Mouse (Mus musculus) limb, embryonic 13.5 days (tissue): Measurements from ENCODE around the gene Crnkl1. TPM values are rescaled to one million over a fixed set of nuclear protein-coding genes. Genes with fewer than 3 reads are reported as not detected.
"Not testable (repeated sequence)": the region's sequence is repeated elsewhere in the genome, so short reads cannot be mapped to it uniquely, and the experiment has no call there.

Experiments used
- ATAC-seq: fragments of 200-750 bp; cut with Nextera tagmentation; 2 replicates; pipeline ENCODE4 v1.8.0; 2017; ENCODE audit warnings: low read depth, moderate number of reproducible peaks, moderate TSS enrichment; ENCODE audit not compliant: low FRiP score
- H3K27ac ChIP-seq: fragments of 300-500 bp; sonication (generic); 2 replicates; pipeline ENCODE4 v1.5.1; 2015; ENCODE audit warnings: inconsistent platforms, mild to moderate bottlenecking, moderate library complexity
- H3K27me3 ChIP-seq: fragments of 300-500 bp; sonication (generic); 2 replicates; pipeline ENCODE4 v1.6.1; 2015; ENCODE audit warnings: mild to moderate bottlenecking, inconsistent platforms
- H3K36me3 ChIP-seq: fragments of 300-500 bp; sonication (generic); 2 replicates; pipeline ENCODE4 v1.6.1; 2015; ENCODE audit warnings: inconsistent platforms, mild to moderate bottlenecking, moderate library complexity
- H3K4me1 ChIP-seq: fragments of 300-500 bp; sonication (generic); 2 replicates; pipeline ENCODE4 v1.6.1; 2015; ENCODE audit warnings: inconsistent platforms
- H3K4me2 ChIP-seq: fragments of 300-500 bp; sonication (generic); replicated peaks from 2 replicates; pipeline ENCODE4 v1.6.1; 2015; ENCODE audit warnings: inconsistent platforms, mild to moderate bottlenecking, moderate library complexity
- H3K4me3 ChIP-seq: fragments of 300-500 bp; sonication (generic); 2 replicates; pipeline ENCODE4 v1.5.1; 2015; ENCODE audit warnings: moderate library complexity, mild to moderate bottlenecking, inconsistent platforms
- H3K9ac ChIP-seq: fragments of 300-500 bp; sonication (generic); 2 replicates; pipeline ENCODE4 v1.6.1; 2015; ENCODE audit warnings: mild to moderate bottlenecking, inconsistent platforms
- H3K9me3 ChIP-seq: fragments of 300-500 bp; sonication (generic); 2 replicates; pipeline ENCODE4 v1.6.1; 2016; ENCODE audit warnings: inconsistent platforms
- WGBS: fragments of 180-500 bp; shearing (Covaris S2); methylation state at CpG from one replicate; pipeline ENCODE4 v1.1.7; 2015; 5-methylcytosine and 5-hydroxymethylcytosine counted together
- polyA plus RNA-seq: library from polyadenylated mRNA; unstranded; fragments of >200 nt; fragmentation: Nextera tagmentation; extraction: Ambion mirVana; gene quantifications from 2 replicates; pipeline ENCODE4 v1.2.1, GENCODE M21; 2015

The Crnkl1 gene
- polyA plus RNA-seq, 1 experiment from 2014 or later, result 33.6 TPM

DNA sequence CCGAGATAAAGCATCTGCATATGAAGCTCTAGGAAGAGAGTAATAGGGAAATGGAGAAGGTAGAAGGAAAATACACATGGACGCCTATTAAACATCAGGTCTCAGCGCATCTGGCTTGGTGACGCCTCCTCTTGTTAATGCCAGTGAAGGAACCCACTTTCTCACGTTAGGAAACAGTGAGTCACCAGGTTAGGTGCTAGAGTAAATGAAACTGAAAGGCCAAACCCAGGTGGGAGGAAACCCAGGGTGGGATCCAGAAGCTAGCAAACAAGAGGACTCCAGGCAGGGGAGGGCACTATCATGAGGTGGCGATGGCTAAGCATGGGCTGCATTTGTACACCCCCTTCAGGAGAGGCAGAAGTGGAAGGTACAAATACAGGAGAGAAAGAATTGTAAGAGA is 29.7 kb downstream of the Crnkl1 start:
- 83% methylated on average over 6 of the region's 6 CpGs for WGBS
- no peak overlapping the region for H3K4me3 ChIP-seq
- ATAC-seq, result no peak

DNA sequence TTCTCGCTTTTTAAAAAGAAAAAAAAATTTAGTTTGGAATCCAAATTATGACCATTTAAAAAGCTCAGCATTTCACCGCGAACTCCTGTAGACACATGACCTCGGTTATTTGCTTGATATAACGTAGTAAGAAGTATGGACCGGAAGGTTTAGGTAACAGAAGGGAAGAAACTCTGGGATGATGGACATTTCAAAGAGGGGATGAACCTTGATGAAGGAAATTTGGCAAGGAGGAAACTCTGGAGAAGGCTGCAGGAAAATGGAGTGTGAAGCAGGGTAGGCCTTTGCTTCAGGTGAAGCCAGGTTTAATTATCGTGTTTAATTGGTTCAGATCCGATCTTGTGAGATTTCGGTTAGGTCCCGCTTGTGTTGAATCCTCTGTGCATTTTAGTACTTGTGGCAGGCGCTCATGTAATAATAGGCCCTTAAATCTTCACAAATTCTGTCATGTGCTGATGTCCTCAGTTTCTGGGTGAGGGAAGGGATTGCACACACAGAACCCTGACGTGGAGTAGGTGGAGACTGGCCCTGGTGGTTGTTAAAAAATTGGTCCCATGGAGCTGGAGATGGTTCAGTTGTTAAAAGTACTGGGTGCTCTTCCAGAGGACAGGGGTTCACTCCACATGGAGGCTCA is 30.7 kb downstream of the Crnkl1 start:
- H3K4me2 ChIP-seq, result peak overlapping the region; percentile 78
- H3K9ac ChIP-seq, result peak overlapping the region; percentile 95
- H3K27ac ChIP-seq, result no peak overlapping the region
- ATAC-seq, result no peak
- peaks cover 18% of the 10 kb centered on the region for H3K36me3 ChIP-seq
- 28% methylated on average over 12 of the region's 12 CpGs for WGBS
- no peaks in the 10 kb centered on the region for H3K9me3 ChIP-seq
- H3K27me3 ChIP-seq, result no peaks in the 10 kb centered on the region
- H3K4me3 ChIP-seq, result peak overlapping the region; percentile 99
- peaks cover 19% of the 10 kb centered on the region for H3K4me1 ChIP-seq

More for the DNA sequence above, 29.7 kb downstream of the Crnkl1 start:
- H3K9ac ChIP-seq, result no peak overlapping the region
- H3K9me3 ChIP-seq, result no peaks in the 10 kb centered on the region
- H3K36me3 ChIP-seq, result peaks cover 27% of the 10 kb centered on the region
- H3K27me3 ChIP-seq, result no peaks in the 10 kb centered on the region
- H3K27ac ChIP-seq, result no peak overlapping the region
- H3K4me2 ChIP-seq, result peak overlapping the region; percentile 78; the same call in 1 of the 2 replicates
- peaks cover 19% of the 10 kb centered on the region for H3K4me1 ChIP-seq

DNA sequence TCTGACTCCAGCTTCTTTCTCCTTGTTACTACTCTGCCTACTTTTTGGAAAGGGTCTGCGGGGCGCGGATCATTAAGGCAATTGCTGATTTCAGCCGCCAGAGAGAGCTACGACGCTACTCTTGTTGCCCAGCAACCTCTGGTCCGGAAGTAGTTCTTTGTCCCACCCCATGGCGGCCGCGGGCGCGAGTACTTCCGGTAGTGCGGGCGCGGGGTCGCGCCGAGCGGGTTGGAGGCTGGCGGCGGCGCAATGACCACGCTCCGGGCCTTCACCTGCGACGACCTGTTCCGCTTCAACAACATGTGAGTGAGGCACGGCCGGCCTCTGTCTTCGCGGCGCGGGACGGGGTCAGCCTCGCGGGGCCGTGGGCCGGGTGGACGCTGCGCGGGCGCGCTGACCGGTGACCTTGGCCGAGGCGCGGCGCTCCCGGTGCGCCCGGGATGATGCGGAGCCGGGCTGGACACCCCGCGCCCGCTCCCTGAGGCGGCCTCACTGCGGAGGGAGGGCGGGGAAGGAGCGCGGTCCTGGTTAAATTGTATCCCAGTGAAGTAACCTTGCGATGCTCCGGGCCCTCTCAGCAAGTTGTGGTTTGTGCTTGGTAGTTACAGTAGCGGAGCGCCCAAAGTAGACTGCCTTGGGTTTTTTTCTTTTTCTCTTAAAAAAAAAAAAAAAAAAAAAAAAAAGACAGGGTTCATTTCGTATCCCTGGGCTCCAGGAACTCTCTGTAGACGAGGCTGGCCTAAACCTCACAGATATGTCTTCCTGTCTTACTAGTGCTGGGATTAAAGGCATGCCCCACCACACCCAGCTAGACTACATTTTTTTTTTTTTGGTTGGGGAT is 31.5 kb downstream of the Crnkl1 start:
- no peaks in the 10 kb centered on the region for H3K9me3 ChIP-seq

DNA sequence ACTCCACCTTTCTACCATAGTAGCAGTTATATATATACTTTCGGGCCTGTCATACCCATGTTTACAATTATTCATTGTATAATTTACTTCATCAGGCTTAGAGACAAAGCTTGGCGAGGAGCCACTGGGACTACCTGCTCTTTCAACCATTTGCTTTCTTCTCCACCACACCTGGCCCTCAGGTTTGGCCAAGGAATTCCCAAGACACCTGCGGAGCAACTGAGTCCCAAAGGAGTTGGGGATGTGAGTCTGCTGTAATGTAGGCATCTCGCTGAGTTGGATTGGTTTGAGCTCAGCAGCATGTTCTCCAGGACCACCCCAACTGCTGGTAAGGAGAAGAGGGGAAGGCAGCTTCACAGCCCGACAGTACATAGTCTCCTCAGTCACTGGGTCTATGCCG is 33.0 kb downstream of the Crnkl1 start, which contains the start of gene Naa20:
TSS of gene Naa20 (plus strand) at position 239 of the 400 bp plus-strand sequence.
- H3K4me1 ChIP-seq, result peaks cover 19% of the 10 kb centered on the region
- peak within 1 kb of the TSS; percentile 99 for H3K4me3 ChIP-seq
- peak within 1 kb of the TSS; percentile 78 for H3K4me2 ChIP-seq
- no peak for ATAC-seq
- H3K9me3 ChIP-seq, result no peaks in the 10 kb centered on the region
- WGBS, result 83% methylated on average over 6 of the region's 6 CpGs
- H3K9ac ChIP-seq, result no peak within 1 kb of the TSS
- H3K27me3 ChIP-seq, result no peaks in the 10 kb centered on the region
- H3K36me3 ChIP-seq, result peaks cover 5% of the 10 kb centered on the region
- H3K27ac ChIP-seq, result no peak within 1 kb of the TSS

More for the DNA sequence above, 31.5 kb downstream of the Crnkl1 start:
- under 1% methylated on average over 68 of the region's 68 CpGs for whole genome bisulfite sequencing
- Histone ChIP-seq H3K27me3 (no peaks in the 10 kb centered on the region), H3K4me2 (peak overlapping the region; percentile 78), H3K36me3 (peaks cover 12% of the 10 kb centered on the region), H3K9ac (peak overlapping the region; percentile 95), H3K4me1 (peaks cover 19% of the 10 kb centered on the region), H3K4me3 (peak overlapping the region; percentile 99), H3K27ac (peak overlapping the region; percentile 84)
- peak; percentile 95 for ATAC-seq

DNA sequence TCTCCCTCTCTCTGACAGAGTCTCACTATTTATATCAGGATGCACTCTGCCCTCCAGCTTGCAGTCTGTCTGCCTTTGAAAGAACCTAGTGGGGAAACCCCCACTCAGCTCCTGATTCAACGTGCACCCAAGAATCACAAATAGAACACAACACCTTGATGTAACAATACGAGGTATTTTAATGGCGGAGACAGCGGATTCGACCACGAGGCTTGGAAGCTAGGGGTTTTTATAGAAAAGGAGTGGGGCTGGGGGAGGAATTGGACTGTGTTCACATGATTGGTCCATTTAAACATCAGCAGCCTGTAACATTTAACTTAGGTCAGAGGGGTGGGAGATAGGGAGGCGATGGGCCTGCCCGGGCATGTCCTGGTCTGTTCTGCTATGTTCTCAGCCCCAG is 34.5 kb downstream of the Crnkl1 start:
- H3K4me2 ChIP-seq, H3K27ac ChIP-seq, H3K27me3 ChIP-seq, ATAC-seq, H3K4me3 ChIP-seq, H3K9ac ChIP-seq, H3K36me3 ChIP-seq, H3K9me3 ChIP-seq: not testable (repeated sequence)
- 74% methylated on average over 8 of the region's 8 CpGs for WGBS
- peaks cover 15% of the 10 kb centered on the region for H3K4me1 ChIP-seq

DNA sequence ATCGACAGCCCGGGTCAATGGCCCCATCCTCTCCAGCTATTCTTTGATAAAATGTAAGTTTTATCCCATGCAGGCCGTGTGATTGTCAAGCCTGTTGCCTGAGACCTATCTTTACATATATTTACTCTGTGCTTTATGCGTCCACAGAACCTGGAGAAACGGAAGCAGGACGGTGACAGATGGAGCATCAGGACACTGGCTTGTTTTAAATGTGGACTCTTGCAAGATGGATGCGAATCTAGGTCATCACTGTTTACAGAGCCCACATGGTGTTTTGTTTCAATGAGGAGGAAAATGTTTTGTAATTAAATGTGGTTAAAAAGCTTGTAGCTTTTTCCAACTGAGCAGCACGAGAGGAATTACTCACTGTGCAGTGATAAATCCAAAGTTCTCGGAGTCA is 36.7 kb downstream of the Crnkl1 start:
- ATAC-seq, result no peak
- Histone ChIP-seq H3K36me3 (no peaks in the 10 kb centered on the region), H3K4me3 (no peak overlapping the region), H3K9ac (no peak overlapping the region), H3K9me3 (no peaks in the 10 kb centered on the region), H3K4me2 (no peak overlapping the region), H3K27ac (no peak overlapping the region), H3K27me3 (no peaks in the 10 kb centered on the region), H3K4me1 (no peaks in the 10 kb centered on the region)
- WGBS, result 82% methylated on average over 9 of the region's 9 CpGs

DNA sequence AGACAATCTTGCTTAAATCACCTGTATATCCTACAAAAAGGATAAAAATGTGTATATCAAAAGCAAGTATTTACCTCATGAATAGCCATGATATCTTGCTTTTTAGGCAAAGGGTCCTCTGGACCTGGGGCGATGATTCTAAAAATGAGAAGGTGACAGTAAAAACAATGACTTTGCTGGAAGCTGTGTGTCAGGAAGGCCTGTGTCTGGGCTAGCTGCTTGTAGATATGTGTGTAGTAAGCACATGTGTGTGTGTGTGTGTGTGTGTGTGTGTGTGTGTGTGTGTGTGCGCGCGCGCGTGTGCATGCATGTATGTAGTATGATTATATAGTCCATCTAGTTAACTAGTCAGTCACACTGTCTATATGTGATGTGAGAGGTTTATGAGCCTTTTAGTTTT is 41.1 kb downstream of the Crnkl1 start:
- Histone ChIP-seq H3K9me3 (no peaks in the 10 kb centered on the region), H3K9ac (no peak overlapping the region), H3K4me3 (no peak overlapping the region), H3K36me3 (no peaks in the 10 kb centered on the region), H3K27me3 (no peaks in the 10 kb centered on the region), H3K27ac (no peak overlapping the region), H3K4me1 (peaks cover 9% of the 10 kb centered on the region), H3K4me2 (no peak overlapping the region)
- no peak for ATAC-seq
- 96% methylated on average over 6 of the region's 6 CpGs for WGBS

DNA sequence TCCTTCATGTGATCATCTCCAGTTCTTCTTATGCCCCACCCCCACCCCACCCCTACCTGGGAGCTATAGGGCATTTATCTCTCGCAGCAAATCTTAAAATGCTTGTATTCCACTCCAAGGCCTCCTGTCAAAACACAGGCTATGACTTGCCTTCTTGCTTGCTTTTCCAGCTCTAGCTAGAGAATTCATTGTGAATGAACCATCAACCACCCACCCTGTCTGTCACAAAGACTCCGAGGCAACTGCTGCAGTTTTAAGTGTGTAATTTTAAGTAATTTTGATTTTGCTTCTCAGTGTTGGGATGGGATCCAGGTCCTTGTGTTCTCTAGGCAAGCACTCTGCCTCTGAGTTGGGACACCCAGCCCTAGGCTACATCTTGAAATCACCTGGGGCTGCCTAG is 44.2 kb downstream of the Crnkl1 start:
- H3K4me3 ChIP-seq, result no peak overlapping the region
- no peak overlapping the region for H3K9ac ChIP-seq
- 81% methylated on average over 2 of the region's 2 CpGs for WGBS
- no peak overlapping the region for H3K4me2 ChIP-seq
- no peaks in the 10 kb centered on the region for H3K27me3 ChIP-seq
- peaks cover 22% of the 10 kb centered on the region for H3K36me3 ChIP-seq
- H3K27ac ChIP-seq, result peak overlapping the region; percentile 6; the same call in 1 of the 2 replicates
- ATAC-seq, result no peak
- peaks cover 30% of the 10 kb centered on the region for H3K4me1 ChIP-seq
- no peaks in the 10 kb centered on the region for H3K9me3 ChIP-seq

DNA sequence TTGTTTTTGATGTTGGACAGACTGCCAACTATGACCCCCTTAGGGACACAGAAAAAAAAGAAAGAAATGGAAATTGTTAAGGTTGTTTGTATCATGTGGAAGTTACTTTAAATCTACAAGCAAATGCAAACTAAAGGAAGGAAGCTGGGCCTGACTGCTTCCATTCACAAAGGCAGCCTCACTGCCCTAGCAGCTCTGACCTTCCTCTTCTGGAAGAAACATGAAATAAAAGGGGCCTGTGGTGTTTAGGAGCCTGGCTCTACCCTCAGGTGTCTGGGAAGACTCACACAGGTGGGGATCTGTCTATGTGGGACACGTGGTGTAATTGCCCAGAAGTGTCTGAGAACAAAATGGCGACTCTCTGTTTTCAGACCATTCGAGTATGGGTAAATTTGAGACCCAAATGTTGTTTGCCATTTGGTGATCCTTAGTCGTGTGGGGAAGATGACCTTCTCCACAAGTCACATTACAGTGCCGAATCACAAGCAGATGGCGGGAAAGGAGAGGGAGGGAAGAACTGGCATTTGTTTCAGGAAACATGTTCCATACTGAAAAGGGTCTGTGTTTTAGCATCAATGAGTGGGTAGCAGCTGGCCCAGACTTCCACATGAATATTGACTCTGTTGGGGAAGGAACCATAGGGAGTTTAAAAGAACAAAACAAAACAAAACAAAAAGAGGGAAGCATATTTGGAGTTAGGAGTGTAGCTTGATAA is 45.9 kb downstream of the Crnkl1 start:
- Histone ChIP-seq H3K36me3 (peaks cover 38% of the 10 kb centered on the region), H3K27me3 (no peaks in the 10 kb centered on the region), H3K9me3 (no peaks in the 10 kb centered on the region), H3K27ac (peak overlapping the region; percentile 89), H3K4me3 (no peak overlapping the region), H3K4me1 (peaks cover 46% of the 10 kb centered on the region), H3K4me2 (no peak overlapping the region), H3K9ac (no peak overlapping the region)
- 46% methylated on average over 6 of the region's 6 CpGs for WGBS
- no peak for ATAC-seq

DNA sequence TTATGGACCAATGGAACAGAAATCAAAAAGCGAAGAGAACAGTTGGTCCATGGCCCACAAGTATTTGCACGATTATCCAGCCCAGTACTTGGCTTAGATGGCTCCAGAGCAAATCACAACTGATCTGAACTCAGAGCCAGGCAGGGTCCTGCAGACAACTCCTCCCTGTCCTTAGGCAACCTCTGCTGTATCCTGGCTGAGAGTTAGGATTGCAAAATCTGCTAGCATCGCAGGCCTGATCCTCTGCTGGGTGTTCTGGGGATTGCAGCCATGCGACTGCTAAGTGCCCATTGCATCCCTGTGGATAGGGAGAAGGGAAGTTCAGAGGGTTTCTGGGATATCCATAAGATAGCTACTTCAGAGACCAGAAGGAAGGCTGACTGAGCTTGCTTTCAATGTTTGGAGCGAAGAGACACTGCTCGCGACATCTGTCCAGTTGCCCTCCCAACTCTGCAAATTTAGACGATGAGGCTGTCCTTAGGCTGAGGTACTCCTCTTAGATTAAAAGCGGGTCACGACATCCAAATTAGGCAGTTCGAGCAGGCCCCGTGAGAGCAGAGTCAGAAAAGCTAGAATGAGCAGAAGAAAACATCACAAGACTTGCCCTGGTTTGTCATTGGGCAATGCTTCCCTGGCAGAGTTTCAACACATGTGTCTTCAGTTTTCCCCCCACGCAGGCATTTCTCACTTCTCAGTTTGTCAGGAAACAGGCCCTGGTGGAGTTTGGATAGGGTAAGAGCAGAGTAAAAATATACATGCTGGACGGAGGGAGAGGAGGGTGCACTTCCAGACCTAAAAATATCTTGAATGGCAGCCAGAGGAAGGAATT is 46.7 kb downstream of the Crnkl1 start:
- peak; percentile 64; the same call in 1 of the 2 replicates for ATAC-seq
- no peak overlapping the region for H3K9ac ChIP-seq
- 48% methylated on average over 14 of the region's 14 CpGs for WGBS
- no peak overlapping the region for H3K4me3 ChIP-seq
- no peaks in the 10 kb centered on the region for H3K27me3 ChIP-seq
- H3K9me3 ChIP-seq, result no peaks in the 10 kb centered on the region
- H3K4me2 ChIP-seq, result 0 out of 2 replicates have a peak overlapping the region, but pooled peaks have one; percentile 15
- H3K36me3 ChIP-seq, result peaks cover 45% of the 10 kb centered on the region
- H3K27ac ChIP-seq, result peak overlapping the region; percentile 89
- H3K4me1 ChIP-seq, result peaks cover 54% of the 10 kb centered on the region
